Mouse (Mus musculus) lung, postnatal 0 days (tissue): ENCODE data around the gene Dse.

Source experiments
- CTCF ChIP-seq: IDR thresholded peaks from 2 replicates; pipeline ENCODE4 v1.5.1; 2016; ENCODE audit warnings: antibody characterized with exemption, mild to moderate bottlenecking
- EP300 ChIP-seq: IDR thresholded peaks from 2 replicates; pipeline ENCODE4 v1.6.1; 2016; ENCODE audit warnings: antibody characterized with exemption, mild to moderate bottlenecking, control low read depth

DNA sequence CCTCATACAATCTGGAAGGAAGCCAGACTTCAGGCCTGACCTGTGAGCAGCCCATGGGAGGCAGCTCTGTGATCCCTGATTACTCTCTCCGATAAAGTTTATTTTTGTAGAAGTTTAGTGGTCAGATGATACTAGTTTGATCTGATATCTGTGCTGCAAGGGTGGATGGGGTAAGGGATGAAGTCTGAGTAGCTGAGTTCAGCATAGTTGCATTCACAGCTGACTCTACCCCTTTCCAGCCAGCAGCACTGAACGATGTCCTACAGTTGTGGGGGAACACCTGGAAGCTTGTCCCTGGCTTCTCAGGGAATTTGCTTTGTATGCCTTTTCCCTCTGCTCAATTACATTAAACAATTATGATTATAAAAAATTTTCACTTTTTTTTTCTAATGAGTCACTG is 12.6 kb downstream of the Dse start:
- TF ChIP-seq CTCF (no peak), EP300 (no peak)
